Mouse (Mus musculus) gastrocnemius, postnatal 25 days (tissue): Measurements from ENCODE around the gene Ppp6r3. TPM values are rescaled to one million over a fixed set of nuclear protein-coding genes. Genes with fewer than 3 reads are reported as not detected.
A peak's percentile ranks its signal among the peaks of the same experiment; 100 is the strongest.

Experiments
- DNase-seq: peaks from one replicate; pipeline ENCODE4 v3.0.0; 2022
- total RNA-seq, 2 experiments: library from RNA; stranded (reverse); gene quantifications; 1 replicate in 1 of 2; 2 replicates in 1 of 2; pipeline ENCODE4 v1.2.3; 2021

The Ppp6r3 gene
- total RNA-seq, 2 experiments from 2014 or later, result 47.0 to 50.9 TPM

DNA sequence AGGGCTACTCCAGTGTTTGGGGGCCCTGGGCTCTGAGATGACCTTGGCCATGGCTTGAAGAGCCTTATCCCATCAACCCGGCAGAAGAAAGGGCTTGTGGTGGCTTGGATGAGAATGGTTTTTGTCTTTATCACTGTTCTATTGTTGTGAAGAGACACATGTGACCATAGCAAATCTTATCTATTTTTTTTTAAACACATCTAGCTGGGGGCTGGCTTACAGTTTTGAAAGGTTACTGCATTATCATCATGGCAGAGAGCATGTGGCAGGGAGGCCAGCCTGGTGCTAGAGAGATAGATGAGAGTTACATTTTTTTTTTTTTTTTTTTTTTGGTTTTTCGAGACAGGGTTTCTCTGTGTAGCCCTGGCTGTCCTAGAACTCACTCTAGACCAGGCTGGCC lies 143.6 kb downstream of the Ppp6r3 start:
- no peak for DNase-seq

DNA sequence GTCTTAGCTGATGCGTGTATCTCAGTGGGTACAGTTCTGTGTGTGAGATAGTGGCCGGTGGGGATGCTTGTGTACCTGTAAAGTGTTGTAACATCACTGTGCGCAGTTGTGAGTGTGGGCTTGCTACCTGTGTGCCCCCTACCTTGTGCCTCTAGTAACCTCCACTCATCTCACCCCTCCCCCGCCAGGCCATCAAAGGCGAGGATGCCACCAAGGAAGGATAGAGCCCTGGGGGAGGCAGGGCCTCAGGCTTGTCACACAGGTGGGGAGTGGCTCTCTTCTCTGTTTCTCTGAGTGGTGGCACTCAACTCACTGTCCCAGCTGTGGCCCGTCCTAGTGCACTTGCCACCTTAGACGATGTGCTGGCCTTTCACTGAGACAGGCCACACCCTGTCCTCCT lies 144.5 kb downstream of the Ppp6r3 start:
- DNase-seq, result no peak

DNA sequence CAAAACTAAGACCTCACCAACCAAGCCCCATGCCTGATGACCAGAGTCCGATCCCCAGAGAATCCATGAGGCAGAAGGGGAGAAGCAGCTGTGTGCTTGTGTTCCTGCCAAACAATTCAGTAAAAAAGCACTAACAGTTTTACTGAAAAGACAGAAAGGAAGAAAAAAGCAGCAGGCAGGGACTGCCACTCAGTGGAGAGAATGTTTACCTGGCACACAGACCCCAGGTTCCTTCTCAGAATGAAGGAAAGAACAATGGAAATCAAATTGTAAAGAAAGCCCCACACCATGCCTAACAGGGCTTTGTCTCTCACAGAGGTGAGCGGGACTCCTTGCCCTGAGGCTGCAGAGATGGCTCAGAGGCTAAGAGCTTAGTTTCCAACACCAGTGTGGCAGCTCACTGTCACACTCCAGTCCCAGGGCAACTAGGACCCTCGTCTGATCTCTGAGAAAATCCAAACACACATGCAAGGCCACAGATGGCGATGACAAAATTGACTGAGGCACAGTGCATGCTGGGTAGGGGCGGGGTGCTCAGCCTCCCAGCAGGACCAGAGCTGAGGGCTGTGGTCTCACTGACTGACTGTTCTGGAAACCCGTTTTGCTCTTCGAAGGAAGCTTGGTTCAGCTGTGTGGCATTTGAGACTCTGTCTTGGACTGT lies 146.3 kb downstream of the Ppp6r3 start:
- DNase-seq, result no peak

DNA sequence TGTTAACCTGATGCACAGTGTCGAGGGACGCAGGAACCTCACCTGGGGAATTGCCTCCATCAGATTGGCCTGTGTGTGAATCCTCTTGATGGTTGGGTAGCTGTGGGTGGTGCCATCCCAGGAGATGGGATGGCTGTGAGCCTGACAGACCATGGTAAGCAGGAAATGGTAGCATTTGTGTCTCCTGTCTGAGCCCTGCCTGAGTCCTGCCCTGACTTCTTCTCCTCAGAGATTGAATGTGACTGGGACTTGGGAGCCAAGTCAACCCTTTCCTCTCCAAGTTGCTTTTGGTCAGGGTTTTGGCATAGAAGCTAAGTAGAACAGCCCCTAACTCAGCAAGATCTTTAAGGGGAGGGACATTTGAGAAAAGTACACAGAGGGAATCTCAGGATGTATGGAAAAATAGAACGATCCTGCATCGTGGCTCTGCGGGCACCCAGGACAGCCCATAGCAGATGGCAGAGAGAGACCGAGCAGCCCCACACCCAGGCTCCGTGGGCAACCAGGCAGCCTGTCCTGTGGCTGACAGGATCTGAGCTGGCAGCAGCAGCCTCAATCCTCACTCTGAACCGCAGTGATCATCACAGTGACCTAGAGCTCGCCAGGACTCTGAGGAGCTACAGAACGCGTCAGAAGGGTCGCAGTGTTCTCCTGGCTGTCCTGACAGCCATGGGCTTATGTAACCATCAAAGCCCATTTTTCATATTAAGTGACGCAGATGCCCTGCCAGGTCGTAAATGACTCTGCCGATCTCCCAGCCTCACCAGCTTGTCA lies 147.3 kb downstream of the Ppp6r3 start:
- peak; percentile 43 for DNase-seq

DNA sequence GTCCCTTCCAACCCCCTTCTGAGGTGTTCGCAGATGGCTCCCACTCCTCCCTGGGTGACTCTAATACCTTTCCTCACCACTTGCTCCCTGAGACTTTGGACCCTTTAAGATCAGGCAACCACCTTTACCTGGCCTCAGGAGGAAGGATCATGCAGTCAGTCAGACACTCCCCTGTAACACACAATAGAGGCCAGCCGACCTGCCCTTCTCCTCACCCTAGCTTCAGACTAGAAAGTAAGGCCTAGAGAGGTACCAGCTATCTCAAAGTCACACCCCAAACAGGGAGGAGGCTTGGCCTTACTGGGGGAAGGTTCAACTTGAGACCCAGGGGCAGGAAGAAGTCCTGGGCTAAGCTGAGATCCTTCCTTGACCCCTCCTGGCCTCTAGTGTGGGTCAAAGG lies 151.3 kb downstream of the Ppp6r3 start:
- no peak for DNase-seq

DNA sequence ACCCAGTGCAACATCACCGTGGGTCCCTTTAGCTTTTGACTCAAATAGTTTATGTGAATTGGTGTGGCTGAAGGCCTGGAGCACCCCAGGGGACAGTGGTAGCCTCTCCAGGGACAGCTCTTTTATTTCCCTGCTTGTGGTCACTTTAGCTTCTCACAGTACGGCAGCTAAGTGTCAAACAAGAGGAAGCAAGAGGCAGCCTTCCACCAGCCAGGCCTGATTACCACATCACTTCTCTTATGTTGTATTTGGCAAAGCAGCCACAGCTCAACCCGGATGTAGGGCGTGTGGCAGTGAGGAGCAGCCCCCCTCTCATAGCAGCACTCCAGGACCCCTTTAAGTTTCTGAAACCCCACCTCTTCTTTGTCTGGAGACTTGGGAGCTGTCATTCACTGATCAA lies 152.6 kb downstream of the Ppp6r3 start:
- DNase-seq, result no peak

DNA sequence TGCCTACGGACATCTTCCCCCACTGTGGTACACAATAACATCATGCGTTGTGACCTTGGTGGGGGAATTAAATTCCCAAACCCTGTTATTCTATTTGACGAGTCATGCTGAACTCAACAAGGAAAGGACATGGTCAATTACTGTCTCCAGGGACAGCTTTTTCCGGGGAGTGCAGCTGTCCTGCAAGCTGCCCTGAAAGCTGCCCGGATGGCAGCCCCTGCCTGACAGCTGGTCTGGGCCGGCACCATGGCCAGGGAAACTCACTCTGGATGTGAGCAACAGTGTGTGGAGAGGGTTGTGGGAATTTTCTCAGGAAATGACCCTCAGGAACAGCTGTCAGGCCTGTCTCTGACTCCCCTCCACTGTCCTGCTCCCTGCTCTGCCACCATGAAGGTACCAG lies 153.1 kb downstream of the Ppp6r3 start:
- DNase-seq, result peak; percentile 19

DNA sequence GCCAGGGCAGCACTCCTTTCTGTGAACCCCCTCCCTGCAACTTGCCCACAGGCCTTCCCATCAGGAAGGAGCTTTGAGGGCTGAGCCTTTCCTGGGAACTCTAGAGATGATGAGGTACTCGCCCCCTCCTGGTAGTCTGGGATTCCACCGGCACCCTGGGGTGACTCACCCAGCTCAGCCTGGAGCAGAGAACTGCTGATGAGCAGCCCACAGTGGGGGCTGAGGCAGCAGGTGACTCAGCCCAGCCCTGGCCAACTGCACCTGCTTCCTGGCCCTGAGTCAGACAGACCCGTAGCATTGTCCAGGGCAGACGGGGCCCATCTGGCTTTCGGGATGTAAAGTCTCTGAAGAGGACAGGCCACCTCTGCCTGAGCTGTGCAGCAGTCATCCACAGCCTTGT lies 156.3 kb downstream of the Ppp6r3 start:
- DNase-seq, result no peak

DNA sequence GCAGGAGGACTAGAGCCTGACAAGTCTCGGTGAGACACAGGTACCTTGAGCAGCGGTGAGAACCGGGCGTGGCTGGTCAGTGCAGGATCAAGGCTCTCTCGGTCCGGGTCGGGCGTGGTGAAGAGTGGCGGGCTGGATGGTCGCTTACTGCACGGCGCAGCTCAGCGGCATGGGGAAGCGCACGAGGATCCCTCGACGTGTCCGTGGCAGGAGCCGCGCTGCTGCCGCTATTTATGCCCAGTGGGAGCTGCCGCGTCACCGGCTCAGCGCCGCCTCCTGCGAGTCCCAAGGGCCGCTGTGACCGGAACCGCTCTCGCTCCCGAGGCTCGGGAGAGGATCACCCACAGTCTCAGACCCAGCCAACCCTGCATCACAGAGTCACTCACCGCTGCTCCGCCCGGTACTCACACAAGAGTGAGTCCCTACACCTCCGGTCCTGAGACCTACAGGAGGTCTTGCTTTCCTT lies 161.2 kb downstream of the Ppp6r3 start, which contains the start of gene Gal:
Gene Gal, minus strand, starts transcription at position 277 of the 466 bp plus-strand sequence.
- DNase-seq, result peak; percentile 23

DNA sequence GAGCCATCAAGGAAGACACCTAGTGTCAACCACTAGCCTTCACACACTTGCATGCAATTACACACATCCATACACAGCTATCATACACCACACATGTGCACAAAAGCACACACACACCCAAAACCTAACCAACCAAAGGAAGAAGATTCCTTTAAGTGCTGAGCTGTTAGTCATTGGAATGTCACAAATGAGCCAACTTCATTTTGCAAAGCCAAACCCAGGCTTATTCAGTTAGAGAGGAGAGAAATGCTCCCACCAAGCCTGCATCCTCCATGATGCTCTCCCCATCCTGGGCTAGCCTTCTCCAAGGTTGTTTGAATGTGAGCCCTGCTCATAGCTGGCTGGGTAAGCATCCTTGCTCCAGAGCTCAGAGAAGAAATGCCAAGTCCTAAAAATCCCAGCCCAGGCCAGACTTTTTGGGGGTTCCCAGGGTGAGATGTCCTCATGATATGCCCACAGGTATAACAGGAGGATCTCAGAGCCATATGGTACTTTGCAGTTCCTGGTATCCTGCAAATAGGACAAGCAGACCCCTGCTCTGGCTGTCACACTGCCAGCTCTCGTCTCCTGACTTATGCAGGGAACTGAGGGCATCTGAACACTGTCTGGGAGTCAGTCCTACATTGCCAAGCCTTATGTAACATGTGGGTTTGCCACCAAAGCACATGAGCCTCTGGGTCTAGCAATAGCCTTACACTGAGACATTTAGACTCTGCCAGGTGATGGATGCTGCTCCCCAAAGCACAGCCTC lies 169.8 kb downstream of the Ppp6r3 start:
- no peak for DNase-seq

Other genes starting within 250 kb of the Ppp6r3 start
- under 1 TPM; 0.43 to 0.80 TPM for gene Tesmin, start 186.9 kb downstream of the Ppp6r3 start, total RNA-seq
- gene Gal, start 161.2 kb downstream of the Ppp6r3 start, total RNA-seq, result under 1 TPM; 0.49 to 0.72 TPM
- gene Lrp5, start 110.8 kb upstream of the Ppp6r3 start, total RNA-seq, result 10 to 100 TPM; 24.6 to 28.2 TPM
- 10 to 100 TPM; 10.8 to 12.6 TPM for gene 1810055G02Rik, start 132.5 kb upstream of the Ppp6r3 start, total RNA-seq
- 10 to 100 TPM; 19.1 to 20.2 TPM for gene Kmt5b, start 191.7 kb upstream of the Ppp6r3 start, total RNA-seq